Mouse (Mus musculus) small intestine, adult 2 months (tissue): ENCODE measurements around the gene Cars2.

Experiments
- CTCF ChIP-seq: fragments of 200-500 bp; IDR thresholded peaks from 2 replicates; pipeline ENCODE4 v1.5.1; 2012; ENCODE audit warnings: low read depth, mild to moderate bottlenecking, control low read depth, inconsistent platforms, low read length, moderate library complexity, mixed read lengths; ENCODE audit not compliant: insufficient replicate concordance, insufficient read length; ENCODE audit errors: extremely low read depth
- POLR2A ChIP-seq: fragments of 200-500 bp; IDR thresholded peaks from 2 replicates; pipeline ENCODE4 v1.6.1; 2012; ENCODE audit warnings: low read depth, mild to moderate bottlenecking, control low read depth, inconsistent platforms, low read length, moderate library complexity

DNA sequence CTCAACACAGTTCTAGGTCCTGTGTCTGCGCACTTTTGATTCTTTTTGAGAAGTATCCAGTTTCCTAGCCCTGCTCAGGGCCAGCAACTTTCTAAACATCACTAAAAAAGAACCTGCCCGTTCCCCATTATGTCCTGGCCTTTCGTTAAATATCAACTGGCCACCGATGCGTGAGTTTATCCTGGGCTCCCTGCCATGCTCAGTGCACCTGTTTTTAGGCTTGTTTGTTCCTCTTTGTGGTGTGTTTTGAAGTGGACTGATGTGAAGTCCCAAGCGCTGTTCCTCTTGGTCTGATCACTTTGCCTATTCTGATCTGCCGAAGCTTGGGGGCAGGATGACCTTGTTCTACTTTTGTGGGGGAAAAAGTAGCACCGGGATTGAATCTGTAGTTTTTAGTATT, 79.3 kb downstream of the Cars2 start:
- no peak for TF ChIP-seq POLR2A
- TF ChIP-seq CTCF: no peak
